Mouse (Mus musculus): ENCODE measurements around the gene Lipk. TPM values are rescaled to one million over a fixed set of nuclear protein-coding genes. Genes with fewer than 3 reads are reported as not detected.

Lipk gene
- not detected in 2 replicates for polyA plus RNA-seq (2015; fragmentation: Nextera tagmentation; extraction: Ambion mirVana)

DNA sequence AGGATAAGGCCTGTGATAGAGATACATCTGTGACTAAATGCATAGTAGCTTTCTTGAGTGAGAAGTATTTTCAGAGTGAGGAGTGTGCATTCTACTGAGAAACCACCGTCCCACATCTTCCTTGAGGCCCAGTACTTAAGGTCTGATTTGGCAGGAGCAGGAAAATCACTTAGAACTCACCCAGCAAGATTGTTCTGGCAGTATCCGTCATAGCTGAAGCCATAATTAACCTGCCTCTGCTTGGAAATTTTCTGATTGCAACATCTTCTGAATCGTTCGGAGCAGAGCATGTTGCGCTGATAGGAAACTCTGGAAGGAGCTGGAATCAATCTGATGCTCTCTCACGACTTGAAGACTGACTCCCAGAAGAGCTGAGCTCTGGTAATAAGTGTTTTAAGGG lies at the start of gene Lipk:
Lipk (plus strand) TSS at position 289 of the 400 bp plus-strand sequence.
- no peak for ATAC-seq
- H3K27me3 ChIP-seq = no peaks in the 10 kb centered on the region
- H3K36me3 ChIP-seq = no peaks in the 10 kb centered on the region
- no peak within 1 kb of the TSS for H3K4me2 ChIP-seq (replicated peaks)
- no peak within 1 kb of the TSS for H3K4me3 ChIP-seq (replicated peaks)
- H3K4me1 ChIP-seq (replicated peaks) = no peaks in the 10 kb centered on the region
- no peaks in the 10 kb centered on the region for H3K9me3 ChIP-seq
- WGBS = 91% methylated on average over 6 of the region's 6 CpGs
- no peak within 1 kb of the TSS for H3K9ac ChIP-seq (replicated peaks)
- H3K27ac ChIP-seq = no peak within 1 kb of the TSS

DNA sequence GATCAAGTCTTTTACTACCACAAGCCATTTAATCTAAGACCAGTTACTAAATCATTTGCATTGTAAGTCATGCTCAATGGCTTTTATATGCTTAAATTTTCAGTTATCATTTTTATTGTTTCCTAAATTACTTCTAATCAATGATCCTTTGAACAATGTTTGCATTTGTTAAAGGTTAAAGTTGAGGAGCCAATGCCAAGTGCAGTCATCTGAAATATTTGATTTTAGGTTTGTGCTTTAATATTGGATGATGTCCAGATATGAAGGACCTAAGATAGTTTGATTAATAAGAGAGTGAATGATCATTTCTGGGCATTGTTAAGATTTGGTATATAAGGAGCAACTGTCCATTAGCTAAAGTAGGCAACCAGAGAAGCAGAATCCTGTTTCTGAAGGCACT lies 47.2 kb upstream of the Lipk start, which contains the start of gene Lipf:
Lipf (plus strand) TSS at position 301 of the 400 bp plus-strand sequence.
- H3K9me3 ChIP-seq = no peaks in the 10 kb centered on the region
- H3K27me3 ChIP-seq = no peaks in the 10 kb centered on the region
- no peak within 1 kb of the TSS for H3K4me3 ChIP-seq (replicated peaks)
- H3K27ac ChIP-seq = no peak within 1 kb of the TSS
- H3K4me1 ChIP-seq (replicated peaks) = no peaks in the 10 kb centered on the region
- no peak within 1 kb of the TSS for H3K9ac ChIP-seq (replicated peaks)
- ATAC-seq = no peak
- H3K36me3 ChIP-seq = no peaks in the 10 kb centered on the region
- no peak within 1 kb of the TSS for H3K4me2 ChIP-seq (replicated peaks)

DNA sequence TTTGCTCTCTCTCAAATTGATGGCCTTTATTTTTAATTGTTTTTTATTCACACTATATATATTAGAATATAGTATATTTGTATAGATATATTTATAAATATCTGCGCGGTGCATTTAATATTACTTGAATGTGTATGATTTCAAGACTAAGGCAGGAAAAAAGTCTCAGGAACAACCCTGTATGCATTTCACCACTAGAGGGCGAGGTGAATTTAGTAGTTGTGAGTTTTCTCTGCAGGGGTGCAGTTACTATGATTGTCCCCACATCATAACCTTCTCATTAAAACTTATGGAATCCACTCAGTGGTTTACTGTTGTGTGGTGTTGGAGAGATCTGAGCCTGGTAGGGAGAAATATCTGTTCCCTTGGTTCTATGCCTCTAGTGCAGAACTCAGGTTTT lies 29.1 kb upstream of the Lipk start:
- no peak for ATAC-seq
- H3K9ac ChIP-seq (replicated peaks) = no peak overlapping the region
- 54% methylated on average over 3 of the region's 3 CpGs for WGBS

GRCm38 (mm10) chr19:33983043-33983442 lies 25.0 kb upstream of the Lipk start:
- WGBS = 94% methylated on average over 3 of the region's 3 CpGs
- H3K4me3 ChIP-seq (replicated peaks) = no peak overlapping the region
- no peak overlapping the region for H3K4me2 ChIP-seq (replicated peaks)
- H3K27me3 ChIP-seq = no peaks in the 10 kb centered on the region
- no peaks in the 10 kb centered on the region for H3K9me3 ChIP-seq
- no peak overlapping the region for H3K27ac ChIP-seq
- H3K36me3 ChIP-seq = no peaks in the 10 kb centered on the region
- ATAC-seq = no peak
- no peak overlapping the region for H3K9ac ChIP-seq (replicated peaks)
- no peaks in the 10 kb centered on the region for H3K4me1 ChIP-seq (replicated peaks)

More for the DNA sequence above, 29.1 kb upstream of the Lipk start:
- H3K27ac ChIP-seq = no peak overlapping the region
- H3K4me3 ChIP-seq (replicated peaks) = no peak overlapping the region
- H3K4me2 ChIP-seq (replicated peaks) = no peak overlapping the region
- H3K4me1 ChIP-seq (replicated peaks) = no peaks in the 10 kb centered on the region
- no peaks in the 10 kb centered on the region for H3K36me3 ChIP-seq
- no peaks in the 10 kb centered on the region for H3K27me3 ChIP-seq
- H3K9me3 ChIP-seq = no peaks in the 10 kb centered on the region

DNA sequence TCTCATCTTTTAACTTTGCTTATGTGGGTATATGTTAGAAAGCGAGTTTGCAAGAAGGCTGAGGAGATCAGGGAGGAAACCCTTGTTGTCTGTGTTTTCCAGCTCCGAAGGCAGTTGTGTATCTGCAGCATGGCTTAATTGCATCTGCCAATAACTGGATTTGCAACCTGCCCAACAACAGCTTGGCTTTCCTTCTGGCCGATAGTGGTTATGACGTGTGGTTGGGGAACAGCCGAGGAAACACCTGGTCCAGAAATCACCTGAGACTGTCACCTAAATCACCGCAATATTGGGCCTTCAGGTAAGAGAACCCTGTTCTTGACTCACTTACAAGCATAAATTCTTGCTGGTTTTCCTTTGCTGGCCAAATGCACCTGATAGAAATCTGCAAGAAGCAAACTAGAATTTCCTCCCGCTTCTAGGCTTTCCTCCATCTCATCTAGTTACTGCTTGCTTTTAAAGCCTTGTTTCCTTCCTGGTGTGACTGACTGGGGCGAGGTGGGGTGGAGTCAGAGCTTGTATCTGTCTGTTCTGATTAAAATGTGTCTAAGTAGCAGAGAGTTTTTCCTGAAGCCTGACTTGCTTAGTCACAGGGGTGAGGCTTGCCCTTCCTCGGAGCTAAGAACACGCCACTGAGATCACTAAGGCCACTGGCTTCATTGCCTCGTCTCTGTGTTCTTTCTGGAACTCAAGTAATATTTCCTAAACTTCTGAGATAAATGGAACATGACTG lies 13.5 kb downstream of the Lipk start:
- no peak overlapping the region for H3K9ac ChIP-seq (replicated peaks)
- H3K4me2 ChIP-seq (replicated peaks) = no peak overlapping the region
- no peaks in the 10 kb centered on the region for H3K4me1 ChIP-seq (replicated peaks)
- ATAC-seq = no peak
- H3K4me3 ChIP-seq (replicated peaks) = no peak overlapping the region
- no peaks in the 10 kb centered on the region for H3K9me3 ChIP-seq
- H3K27ac ChIP-seq = no peak overlapping the region
- no peaks in the 10 kb centered on the region for H3K27me3 ChIP-seq
- 89% methylated on average over 11 of the region's 11 CpGs for WGBS
- no peaks in the 10 kb centered on the region for H3K36me3 ChIP-seq

GRCm38 (mm10) chr19:34022759-34023158 lies 14.7 kb downstream of the Lipk start:
- H3K9me3 ChIP-seq = no peaks in the 10 kb centered on the region
- no peaks in the 10 kb centered on the region for H3K27me3 ChIP-seq
- no peak overlapping the region for H3K4me3 ChIP-seq (replicated peaks)
- H3K4me1 ChIP-seq (replicated peaks) = no peaks in the 10 kb centered on the region
- no peak for ATAC-seq
- H3K4me2 ChIP-seq (replicated peaks) = no peak overlapping the region
- 53% methylated on average over 3 of the region's 3 CpGs for WGBS
- no peaks in the 10 kb centered on the region for H3K36me3 ChIP-seq
- H3K9ac ChIP-seq (replicated peaks) = no peak overlapping the region
- H3K27ac ChIP-seq = no peak overlapping the region

DNA sequence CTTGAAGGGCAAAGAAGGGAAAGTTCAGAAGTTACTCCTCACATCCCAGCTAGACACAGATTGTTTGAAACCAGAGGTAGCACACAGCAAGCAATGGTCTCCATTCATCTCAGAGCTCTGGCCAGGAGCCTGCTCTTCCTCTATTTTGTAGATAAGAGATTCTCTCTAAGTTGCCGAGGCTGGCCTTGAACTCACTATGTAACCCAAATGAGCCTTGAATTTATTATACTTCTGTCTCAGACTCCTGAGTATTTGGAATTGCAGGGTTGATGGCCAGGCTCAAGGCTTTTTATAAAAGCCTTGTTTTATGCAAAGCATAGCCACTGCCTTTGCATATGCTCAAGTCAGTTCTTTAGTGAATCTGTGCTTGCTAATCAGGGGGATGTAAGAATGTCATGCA lies 31.6 kb downstream of the Lipk start:
- 77% methylated on average over 1 of the region's 1 CpGs for WGBS
- ATAC-seq = no peak

DNA sequence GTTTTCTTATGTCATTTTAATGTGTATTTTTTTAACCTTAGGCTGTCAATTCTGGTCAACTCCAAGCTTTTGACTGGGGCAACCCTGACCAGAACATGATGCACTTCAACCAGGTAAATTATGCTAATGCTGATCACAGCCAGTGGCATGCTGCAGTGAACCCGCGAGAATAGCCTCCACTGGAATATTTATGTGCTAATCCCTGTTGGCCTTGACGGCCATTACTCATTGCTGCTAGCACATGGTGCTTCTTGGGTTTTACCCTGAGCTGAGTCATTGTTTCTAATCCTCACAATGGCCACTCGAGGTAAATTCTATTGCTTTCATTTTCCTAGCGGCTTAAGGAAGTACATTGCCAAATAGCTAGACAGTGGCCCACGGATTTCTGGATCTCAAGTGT lies 34.9 kb downstream of the Lipk start:
- no peaks in the 10 kb centered on the region for H3K4me1 ChIP-seq (replicated peaks)
- no peaks in the 10 kb centered on the region for H3K36me3 ChIP-seq
- no peak overlapping the region for H3K27ac ChIP-seq
- no peak for ATAC-seq
- H3K9ac ChIP-seq (replicated peaks) = no peak overlapping the region
- no peaks in the 10 kb centered on the region for H3K27me3 ChIP-seq
- 56% methylated on average over 6 of the region's 6 CpGs for WGBS
- no peaks in the 10 kb centered on the region for H3K9me3 ChIP-seq
- no peak overlapping the region for H3K4me2 ChIP-seq (replicated peaks)
- no peak overlapping the region for H3K4me3 ChIP-seq (replicated peaks)

More for the DNA sequence above, 31.6 kb downstream of the Lipk start:
- no peak overlapping the region for H3K9ac ChIP-seq (replicated peaks)
- no peak overlapping the region for H3K27ac ChIP-seq
- H3K9me3 ChIP-seq = no peaks in the 10 kb centered on the region
- no peak overlapping the region for H3K4me2 ChIP-seq (replicated peaks)
- no peaks in the 10 kb centered on the region for H3K27me3 ChIP-seq
- H3K4me1 ChIP-seq (replicated peaks) = no peaks in the 10 kb centered on the region
- H3K36me3 ChIP-seq = no peaks in the 10 kb centered on the region
- no peak overlapping the region for H3K4me3 ChIP-seq (replicated peaks)

GRCm38 (mm10) chr19:34049371-34050039 lies 41.4 kb downstream of the Lipk start:
- H3K27ac ChIP-seq = no peak overlapping the region
- H3K9me3 ChIP-seq = no peaks in the 10 kb centered on the region
- no peak overlapping the region for H3K4me2 ChIP-seq (replicated peaks)
- ATAC-seq = no peak
- H3K36me3 ChIP-seq = no peaks in the 10 kb centered on the region
- 92% methylated on average over 3 of the region's 3 CpGs for WGBS
- H3K9ac ChIP-seq (replicated peaks) = no peak overlapping the region
- H3K4me1 ChIP-seq (replicated peaks) = no peaks in the 10 kb centered on the region
- no peak overlapping the region for H3K4me3 ChIP-seq (replicated peaks)
- H3K27me3 ChIP-seq = no peaks in the 10 kb centered on the region

DNA sequence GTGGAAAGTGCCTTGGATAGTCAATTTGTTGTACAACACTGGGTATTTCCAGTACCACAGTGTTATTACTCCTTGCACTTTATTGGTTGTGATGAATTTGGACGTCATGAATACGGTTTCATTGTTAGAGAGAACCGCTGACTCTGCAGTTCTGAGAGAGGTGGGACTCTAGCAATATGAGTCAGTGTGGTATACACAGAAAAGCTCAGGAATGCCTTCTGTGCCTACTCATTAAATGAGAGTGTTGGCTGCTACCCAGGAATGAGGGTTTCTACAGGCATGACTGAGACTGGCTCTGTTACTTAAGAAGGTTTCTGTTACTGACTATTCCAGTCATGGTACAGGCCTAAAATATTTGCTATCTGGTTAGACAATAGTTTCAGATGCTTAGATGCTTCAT lies 43.4 kb downstream of the Lipk start:
- ATAC-seq = no peak
- no peak overlapping the region for H3K9ac ChIP-seq (replicated peaks)
- H3K27me3 ChIP-seq = no peaks in the 10 kb centered on the region
- H3K4me1 ChIP-seq (replicated peaks) = no peaks in the 10 kb centered on the region
- no peaks in the 10 kb centered on the region for H3K9me3 ChIP-seq
- no peak overlapping the region for H3K4me2 ChIP-seq (replicated peaks)
- WGBS = 81% methylated on average over 3 of the region's 3 CpGs
- H3K4me3 ChIP-seq (replicated peaks) = no peak overlapping the region
- H3K27ac ChIP-seq = no peak overlapping the region
- H3K36me3 ChIP-seq = no peaks in the 10 kb centered on the region

- WGBS = 49% methylated on average over 1 of the region's 1 CpGs
- no peaks in the 10 kb centered on the region for H3K9me3 ChIP-seq
These were observed 55.5 kb downstream of the Lipk start for GRCm38 (mm10) chr19:34063547-34063946.

DNA sequence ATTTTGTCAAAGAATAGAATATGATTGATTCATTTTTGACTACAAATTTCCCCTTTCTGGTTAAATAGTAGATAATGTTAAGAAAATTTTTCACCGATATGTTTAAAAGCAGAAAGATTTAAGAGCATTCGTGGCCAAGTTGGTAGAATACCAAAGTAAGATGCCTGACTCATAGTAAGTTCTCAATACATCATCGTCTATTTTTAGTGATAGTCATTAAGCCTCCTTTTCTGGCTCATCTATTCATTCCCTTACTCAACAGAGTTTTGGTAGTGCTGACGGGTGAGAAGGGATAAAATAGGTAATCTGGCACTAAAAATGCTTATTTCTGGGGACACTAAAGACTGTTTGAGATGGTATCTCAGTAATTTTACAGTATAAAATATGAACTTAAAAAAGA lies 56.0 kb downstream of the Lipk start:
- ATAC-seq = no peak
- 91% methylated on average over 4 of the region's 4 CpGs for WGBS

More at GRCm38 (mm10) chr19:34063547-34063946, 55.5 kb downstream of the Lipk start:
- H3K36me3 ChIP-seq = no peaks in the 10 kb centered on the region
- no peak overlapping the region for H3K4me3 ChIP-seq (replicated peaks)
- no peaks in the 10 kb centered on the region for H3K27me3 ChIP-seq
- no peaks in the 10 kb centered on the region for H3K4me1 ChIP-seq (replicated peaks)
- no peak overlapping the region for H3K9ac ChIP-seq (replicated peaks)
- H3K4me2 ChIP-seq (replicated peaks) = no peak overlapping the region
- no peak for ATAC-seq
- no peak overlapping the region for H3K27ac ChIP-seq

More for the DNA sequence above, 56.0 kb downstream of the Lipk start:
- no peak overlapping the region for H3K9ac ChIP-seq (replicated peaks)
- H3K36me3 ChIP-seq = no peaks in the 10 kb centered on the region
- no peak overlapping the region for H3K4me2 ChIP-seq (replicated peaks)
- no peaks in the 10 kb centered on the region for H3K4me1 ChIP-seq (replicated peaks)
- no peaks in the 10 kb centered on the region for H3K9me3 ChIP-seq
- H3K27ac ChIP-seq = no peak overlapping the region
- no peaks in the 10 kb centered on the region for H3K27me3 ChIP-seq
- H3K4me3 ChIP-seq (replicated peaks) = no peak overlapping the region

Measured in midbrain, embryonic 13.5 days (tissue).